Mouse (Mus musculus) splenic B cell, adult 2 months (primary cell): ENCODE measurements around the gene Orm1.

Experiments used
- DNase-seq: peaks from one replicate; pipeline ENCODE4 v3.0.0-alpha.2; 2011; ENCODE audit warnings: low read depth, low spot score
- H3K27me3 ChIP-seq: 2 replicates; pipeline ENCODE4 v1.6.1; 2012; ENCODE audit warnings: mild to moderate bottlenecking, low read length, moderate library complexity, mixed read lengths; ENCODE audit not compliant: control insufficient read depth, poor library complexity, insufficient read depth, severe bottlenecking
- H3K36me3 ChIP-seq: 2 replicates; pipeline ENCODE4 v1.6.1; 2012; ENCODE audit warnings: mild to moderate bottlenecking, low read length, moderate library complexity, mixed read lengths; ENCODE audit not compliant: control insufficient read depth, poor library complexity, insufficient read depth, severe bottlenecking

Orm1 gene

GRCm38 (mm10) chr4:63338414-63339076 is 5.8 kb upstream of the Orm1 start:
- no peaks in the 10 kb centered on the region for H3K36me3 ChIP-seq
- no peak for DNase-seq
- no peaks in the 10 kb centered on the region for H3K27me3 ChIP-seq

- DNase-seq, result no peak
- Histone ChIP-seq H3K36me3 (no peaks in the 10 kb centered on the region), H3K27me3 (no peaks in the 10 kb centered on the region)
These were observed 1.9 kb upstream of the Orm1 start for GRCm38 (mm10) chr4:63342491-63342890.

GRCm38 (mm10) chr4:63343608-63344007 is 752 bp upstream of the Orm1 start:
- no peaks in the 10 kb centered on the region for H3K36me3 ChIP-seq
- DNase-seq, result no peak
- no peaks in the 10 kb centered on the region for H3K27me3 ChIP-seq

- Histone ChIP-seq H3K27me3 (no peaks in the 10 kb centered on the region), H3K36me3 (no peaks in the 10 kb centered on the region)
- no peak for DNase-seq
These were observed 901 bp downstream of the Orm1 start for GRCm38 (mm10) chr4:63345261-63345660.

GRCm38 (mm10) chr4:63346659-63347058 is 2.3 kb downstream of the Orm1 start:
- Histone ChIP-seq H3K36me3 (no peaks in the 10 kb centered on the region), H3K27me3 (no peaks in the 10 kb centered on the region)
- DNase-seq, result no peak

GRCm38 (mm10) chr4:63348524-63348923 is 4.2 kb downstream of the Orm1 start:
- H3K27me3 ChIP-seq, result no peaks in the 10 kb centered on the region
- DNase-seq, result no peak
- H3K36me3 ChIP-seq, result no peaks in the 10 kb centered on the region

- no peaks in the 10 kb centered on the region for H3K36me3 ChIP-seq
- no peak for DNase-seq
- H3K27me3 ChIP-seq, result no peaks in the 10 kb centered on the region
These were observed 11.7 kb downstream of the Orm1 start, which contains the start of gene Orm3 for GRCm38 (mm10) chr4:63355877-63356665. Gene Orm3 (plus strand): TSS chr4:63356162.

GRCm38 (mm10) chr4:63356981-63357570 is 12.7 kb downstream of the Orm1 start:
- Histone ChIP-seq H3K36me3 (no peaks in the 10 kb centered on the region), H3K27me3 (no peaks in the 10 kb centered on the region)
- no peak for DNase-seq

- no peaks in the 10 kb centered on the region for H3K27me3 ChIP-seq
- peaks cover 4% of the 10 kb centered on the region; the same call in 1 of the 2 replicates for H3K36me3 ChIP-seq
These were observed 15.5 kb downstream of the Orm1 start for GRCm38 (mm10) chr4:63359861-63360260.

GRCm38 (mm10) chr4:63362150-63362549 is 17.8 kb downstream of the Orm1 start, which contains the start of gene Orm2:
Gene Orm2 (plus strand): TSS chr4:63362449.
- DNase-seq, result no peak
- Histone ChIP-seq H3K36me3 (peaks cover 5% of the 10 kb centered on the region; the same call in 1 of the 2 replicates), H3K27me3 (no peaks in the 10 kb centered on the region)

More at GRCm38 (mm10) chr4:63359861-63360260, 15.5 kb downstream of the Orm1 start:
- no peak for DNase-seq

- Histone ChIP-seq H3K27me3 (no peaks in the 10 kb centered on the region), H3K36me3 (peaks cover 42% of the 10 kb centered on the region)
- peak; percentile 88 for DNase-seq
These were observed 24.2 kb downstream of the Orm1 start for GRCm38 (mm10) chr4:63368577-63368976.

GRCm38 (mm10) chr4:63370897-63371296 is 26.5 kb downstream of the Orm1 start:
- Histone ChIP-seq H3K36me3 (peaks cover 55% of the 10 kb centered on the region), H3K27me3 (no peaks in the 10 kb centered on the region)
- no peak for DNase-seq

- Histone ChIP-seq H3K36me3 (peaks cover 64% of the 10 kb centered on the region), H3K27me3 (no peaks in the 10 kb centered on the region)
- peak; percentile 87 for DNase-seq
These were observed 27.5 kb downstream of the Orm1 start for GRCm38 (mm10) chr4:63371890-63372289.

- no peak for DNase-seq
- H3K36me3 ChIP-seq, result peaks cover 62% of the 10 kb centered on the region
- no peaks in the 10 kb centered on the region for H3K27me3 ChIP-seq
These were observed 29.0 kb downstream of the Orm1 start for GRCm38 (mm10) chr4:63373404-63373803.

GRCm38 (mm10) chr4:63374331-63374730 is 30.0 kb downstream of the Orm1 start:
- peaks cover 62% of the 10 kb centered on the region for H3K36me3 ChIP-seq
- H3K27me3 ChIP-seq, result no peaks in the 10 kb centered on the region
- no peak for DNase-seq
